Mouse (Mus musculus) cerebellum, adult 9-11 months (tissue): ENCODE measurements around the gene Colgalt1.

Experiments
- DNase-seq: peaks from one replicate; pipeline ENCODE4 v3.0.0; 2022

The Colgalt1 gene

DNA sequence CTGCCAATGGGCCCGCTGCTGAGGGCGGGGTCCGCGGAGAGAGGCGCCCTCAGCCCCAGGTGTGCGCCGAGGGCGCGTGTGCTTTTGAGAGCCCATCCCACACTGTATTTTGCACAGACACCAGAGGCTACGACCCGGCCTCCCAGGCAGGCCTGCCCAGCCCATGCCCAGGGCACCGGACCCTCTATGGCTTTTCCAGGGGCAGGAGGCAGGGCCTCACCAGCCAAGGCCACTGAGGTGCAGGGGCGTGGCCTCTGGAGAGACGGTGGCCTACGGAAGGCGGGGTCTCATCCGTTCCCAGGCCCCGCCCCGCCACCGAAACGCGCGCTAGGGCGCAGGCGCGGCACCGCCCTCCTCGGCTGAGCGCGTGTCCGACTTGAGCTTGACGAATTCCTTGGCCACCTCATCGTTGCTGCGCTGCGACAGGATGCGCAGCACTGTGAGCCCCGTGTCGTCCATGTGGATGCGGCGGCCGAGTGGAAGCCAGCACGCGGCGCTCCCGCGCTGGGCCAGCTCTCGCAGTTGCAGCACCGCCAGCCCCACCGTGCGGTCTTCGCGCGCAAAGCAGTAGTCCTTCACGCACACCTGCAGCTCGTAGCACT, 18.4 kb downstream of the Colgalt1 start:
- DNase-seq = peak; percentile 91

DNA sequence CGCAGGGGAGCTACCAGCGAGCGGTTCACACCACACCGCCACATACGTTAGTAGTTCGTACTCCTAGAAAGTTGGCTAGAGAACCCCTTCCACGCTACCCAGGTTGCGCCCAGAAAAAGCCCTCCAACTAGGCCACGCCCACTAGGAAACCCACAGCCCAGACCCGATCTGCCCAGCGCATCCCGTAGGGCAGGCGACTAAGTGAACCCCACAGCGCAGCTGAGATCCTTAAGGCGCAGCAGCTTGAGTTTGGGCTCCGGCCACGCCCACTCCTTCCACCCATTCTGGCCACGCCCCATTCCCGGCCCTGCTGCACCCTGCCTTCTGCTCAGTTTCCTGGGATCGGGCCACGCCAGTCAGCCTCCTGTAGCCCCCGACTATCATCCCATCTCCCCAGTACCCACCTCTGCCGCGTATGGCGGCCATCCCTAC, 19.0 kb downstream of the Colgalt1 start:
- DNase-seq = peak; percentile 72

DNA sequence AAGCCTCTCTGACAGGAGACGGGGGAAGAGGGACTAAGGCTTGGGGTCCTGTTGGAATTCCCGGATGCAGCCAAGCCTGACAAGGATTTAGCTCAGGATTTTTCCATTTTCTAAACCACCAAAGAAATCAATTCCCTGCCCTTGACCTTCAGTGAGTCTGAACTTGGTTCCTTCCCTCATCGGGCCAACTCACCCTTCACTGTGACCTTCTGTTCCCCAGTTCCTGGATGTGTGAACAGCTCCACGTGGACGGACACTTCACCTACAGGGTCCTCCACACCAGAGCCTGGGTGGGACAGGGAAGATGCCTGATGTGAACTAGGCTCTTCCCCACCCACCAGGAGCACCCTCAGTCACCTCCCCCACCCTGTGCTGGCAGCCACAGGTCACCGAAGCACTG, 20.0 kb downstream of the Colgalt1 start:
- DNase-seq = no peak

DNA sequence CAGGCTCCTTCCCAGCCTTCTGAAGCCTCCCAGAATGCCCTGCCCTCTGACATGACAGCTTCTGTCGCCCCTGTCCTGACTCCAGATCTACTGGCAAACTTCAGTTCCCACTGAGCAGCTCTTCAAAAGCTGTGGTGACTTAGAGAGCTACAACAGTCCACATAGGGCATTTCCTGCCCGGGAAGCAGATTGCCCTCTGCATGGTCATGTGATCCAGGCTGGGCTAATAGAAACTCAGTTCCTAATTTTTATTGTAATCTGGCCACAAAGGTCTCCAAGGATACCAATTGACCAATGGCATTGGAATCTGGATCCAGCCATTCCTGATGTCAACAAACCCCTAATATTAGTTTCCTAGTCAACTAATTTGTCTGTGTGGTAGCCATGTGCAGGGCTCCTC, 21.1 kb downstream of the Colgalt1 start:
- no peak for DNase-seq

DNA sequence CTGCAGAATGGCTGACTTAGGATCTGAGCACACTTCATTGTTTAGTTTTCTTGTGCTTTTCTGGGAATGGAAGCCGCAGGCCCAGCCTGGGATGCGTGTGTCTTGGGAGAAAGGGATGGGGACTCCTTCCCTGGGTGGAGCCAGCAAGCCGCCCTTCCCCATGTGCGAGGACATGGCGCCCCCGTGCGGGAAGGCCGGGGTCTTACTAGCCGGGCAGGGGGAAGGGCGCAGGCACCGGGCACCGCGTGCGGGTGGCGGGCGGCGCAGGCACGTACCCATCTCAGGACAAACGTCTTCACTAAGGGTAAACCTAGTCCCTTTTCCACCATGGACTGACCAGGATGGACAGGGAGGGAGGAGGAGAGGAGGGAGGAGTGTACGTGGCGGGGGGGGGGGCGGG, 22.4 kb downstream of the Colgalt1 start:
- DNase-seq = no peak

DNA sequence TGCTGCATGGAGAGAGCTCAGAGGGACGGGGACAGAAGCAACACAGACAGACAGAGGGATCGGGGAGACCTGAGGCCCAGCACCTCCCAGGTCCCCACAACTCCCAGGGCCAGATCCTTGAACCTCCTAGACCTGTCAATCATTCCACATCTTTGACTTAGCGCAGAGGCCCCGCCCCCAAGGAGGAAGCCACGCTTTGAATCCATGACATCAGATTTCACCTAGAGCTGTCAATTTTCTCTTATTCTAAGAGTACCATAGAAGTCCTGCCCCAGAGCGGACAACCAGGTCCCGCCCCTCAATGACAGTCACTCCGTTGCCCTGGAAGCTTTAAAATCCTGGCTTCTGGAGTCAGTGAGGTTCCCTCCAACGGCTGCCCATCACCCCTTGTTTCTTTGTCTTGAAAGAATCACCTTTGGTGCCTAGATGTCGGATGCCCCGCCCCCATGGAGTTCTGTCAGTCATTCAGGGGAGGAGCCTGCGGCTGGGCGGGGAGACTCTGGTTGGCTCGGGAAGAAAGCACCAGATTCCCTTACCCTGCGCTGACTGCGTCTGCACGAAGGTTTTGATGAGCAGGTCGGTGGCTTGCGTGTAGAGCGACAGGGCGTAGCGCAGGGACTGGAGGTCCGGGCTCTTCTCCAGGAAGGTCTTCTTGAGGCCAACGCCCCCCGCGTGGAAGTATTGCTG, 23.3 kb downstream of the Colgalt1 start:
- peak; percentile 57 for DNase-seq

DNA sequence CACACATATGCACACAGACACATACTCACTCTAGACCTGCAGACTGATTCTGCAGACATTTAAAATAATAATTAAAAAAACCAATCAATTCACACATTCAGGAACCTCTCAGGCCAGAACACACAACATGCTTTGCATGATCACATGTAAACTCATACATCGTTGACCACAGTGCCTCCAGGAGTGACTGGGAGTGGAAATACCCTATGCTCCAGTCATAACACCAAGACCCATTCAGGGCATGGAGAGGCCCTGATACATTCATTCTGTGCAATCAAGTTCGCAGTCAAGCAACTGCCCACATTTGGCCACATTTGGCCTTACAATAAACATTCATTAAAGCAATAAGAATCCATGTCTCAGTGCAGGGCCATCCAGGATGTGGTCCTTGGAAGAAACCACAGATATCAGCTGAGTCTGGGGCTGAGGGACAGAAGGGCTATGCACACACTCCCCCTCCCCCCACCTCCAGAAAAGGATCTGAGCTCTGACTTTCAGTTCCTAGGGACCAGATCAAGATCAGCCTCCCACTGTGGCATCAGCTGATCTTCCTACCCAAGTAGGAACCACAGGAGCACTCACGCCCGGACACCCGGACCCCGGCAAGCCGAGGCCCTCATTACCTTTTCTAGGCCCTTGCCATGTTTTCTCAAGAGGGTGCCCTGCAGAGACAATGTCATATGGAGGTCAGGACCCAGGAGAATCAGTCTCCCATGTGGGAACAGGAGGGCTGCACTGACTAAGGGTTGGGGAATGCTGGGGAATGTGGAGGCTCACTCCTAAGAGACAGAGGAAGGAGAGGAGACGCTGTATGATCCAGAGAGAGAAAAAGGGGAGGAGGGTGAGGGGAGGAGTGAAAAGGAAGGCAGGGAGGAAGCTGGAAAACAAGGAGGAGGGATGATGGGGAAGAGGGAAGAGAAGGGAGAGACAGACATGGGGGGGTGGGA, 26.6 kb downstream of the Colgalt1 start:
- DNase-seq = no peak

DNA sequence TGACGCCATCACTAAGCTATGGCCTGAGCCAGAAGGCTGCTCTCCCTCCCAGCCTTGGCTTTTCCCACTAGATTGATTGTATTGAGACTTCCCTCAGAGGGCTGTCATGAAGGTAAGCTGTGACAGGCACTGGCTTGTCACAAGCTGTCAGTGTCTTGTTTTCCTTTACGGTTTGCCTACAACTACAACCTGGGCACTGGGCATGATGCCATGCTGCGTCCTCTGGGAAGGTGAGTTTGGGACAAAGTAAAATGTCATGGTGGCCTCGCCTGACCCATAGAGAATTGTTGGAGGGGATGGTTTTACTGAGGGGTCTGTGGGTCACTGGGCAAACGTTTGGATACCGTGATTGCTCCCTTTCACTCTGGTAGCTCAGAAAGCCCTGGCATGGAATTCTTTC, 27.5 kb downstream of the Colgalt1 start:
- no peak for DNase-seq

DNA sequence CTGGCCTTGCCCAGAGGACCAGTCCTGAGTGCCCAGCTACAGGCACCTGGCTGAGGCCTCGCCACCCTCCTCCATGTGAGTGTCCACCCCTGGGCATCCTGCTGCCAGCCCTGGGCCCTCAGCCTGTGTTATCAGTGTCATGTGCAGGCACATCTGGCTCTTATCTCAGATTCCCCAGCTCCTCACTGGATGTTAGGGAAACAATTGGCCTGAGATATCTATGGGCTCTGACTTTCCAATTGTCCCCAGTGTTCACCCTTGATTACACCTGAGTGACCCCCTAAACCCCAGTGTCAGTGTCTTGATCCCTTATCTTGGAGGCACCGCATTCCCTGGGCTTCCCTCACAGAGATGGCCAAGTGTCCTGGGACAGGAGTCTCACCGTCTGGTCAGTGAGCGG, 28.5 kb downstream of the Colgalt1 start:
- no peak for DNase-seq

DNA sequence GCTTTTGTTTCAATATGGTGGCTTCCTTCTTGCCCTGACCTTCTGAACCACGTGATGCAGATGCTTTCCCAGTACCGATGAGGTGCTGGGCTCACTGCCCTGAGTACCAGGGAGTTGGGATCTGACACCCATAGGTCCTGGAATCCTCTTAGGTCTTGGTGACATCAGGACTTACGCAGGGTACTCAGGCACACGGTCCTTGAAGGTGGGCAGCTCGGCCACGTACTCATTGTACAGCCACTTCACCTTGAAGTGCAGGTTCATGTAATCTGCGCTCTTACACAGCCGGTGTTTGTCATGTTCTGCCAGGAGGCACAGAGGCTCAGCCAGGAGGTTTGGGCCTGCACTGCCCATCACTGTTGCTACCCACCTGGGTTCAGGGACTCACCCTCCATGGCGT, 34.7 kb downstream of the Colgalt1 start:
- no peak for DNase-seq

DNA sequence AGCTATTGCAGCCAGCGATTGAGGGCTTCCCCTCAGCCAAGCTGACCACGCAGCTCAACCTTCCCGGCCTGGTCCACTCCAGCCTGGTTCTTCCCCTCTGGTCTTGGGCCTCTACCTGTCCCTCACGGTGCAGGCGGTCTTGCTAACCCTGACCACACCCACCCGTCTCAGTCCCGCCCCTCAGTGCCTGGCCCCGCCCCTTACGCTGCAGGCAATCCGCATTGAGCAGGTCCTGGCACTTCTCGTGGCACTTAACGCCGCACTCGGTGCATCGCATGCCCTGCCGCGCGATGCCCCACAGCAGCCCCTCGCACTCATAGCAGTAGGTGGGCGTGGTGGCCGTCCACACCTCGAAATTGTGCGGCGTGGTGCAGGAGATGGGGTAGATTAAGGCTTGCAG, 43.8 kb downstream of the Colgalt1 start:
- no peak for DNase-seq

DNA sequence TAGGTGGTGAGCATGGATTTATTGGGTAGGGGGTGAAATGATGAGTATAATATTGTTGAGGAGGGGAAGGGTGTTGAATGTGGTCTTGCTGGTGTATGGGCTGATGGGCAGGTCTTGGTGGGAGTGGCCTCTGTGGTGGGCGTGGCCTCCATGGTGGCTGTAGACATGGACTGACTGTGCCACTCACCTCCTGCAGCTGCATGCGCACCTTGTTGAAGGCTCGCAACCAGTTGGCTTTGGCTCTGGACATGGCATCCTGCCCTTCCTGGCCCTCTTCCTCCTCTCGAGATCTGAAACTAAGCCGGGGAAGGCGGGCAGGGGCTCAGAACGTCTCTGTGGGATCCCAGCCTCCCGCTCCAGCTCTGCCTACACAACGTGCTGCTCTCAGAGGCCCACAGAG, 47.0 kb downstream of the Colgalt1 start:
- DNase-seq = peak; percentile 54

DNA sequence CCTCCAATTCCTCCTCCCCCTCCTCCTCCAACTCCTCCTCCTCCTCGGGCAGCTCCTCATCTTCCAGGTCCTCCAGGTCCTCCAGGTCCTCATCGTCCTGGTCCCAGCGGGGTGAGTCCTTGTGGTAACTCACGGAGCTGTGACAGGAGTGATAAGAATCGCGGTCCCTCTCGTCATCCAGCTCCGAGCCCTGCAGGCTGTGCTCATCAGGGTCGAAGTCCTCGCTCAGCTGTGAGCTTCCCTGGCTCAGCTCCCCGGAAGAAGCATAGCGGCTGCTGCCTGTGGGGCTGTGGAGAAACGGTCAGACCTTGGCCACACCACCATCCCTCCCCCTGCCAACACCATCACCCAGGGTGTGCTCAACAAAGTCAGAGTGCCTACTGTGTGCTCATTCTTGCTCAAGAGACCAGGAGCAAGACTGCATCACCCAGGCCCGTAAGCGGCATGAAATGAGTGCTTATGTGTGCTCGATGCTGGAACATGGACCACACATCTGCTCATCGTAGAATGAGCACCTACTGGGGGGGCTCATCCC, 47.8 kb downstream of the Colgalt1 start:
- peak; percentile 34 for DNase-seq

DNA sequence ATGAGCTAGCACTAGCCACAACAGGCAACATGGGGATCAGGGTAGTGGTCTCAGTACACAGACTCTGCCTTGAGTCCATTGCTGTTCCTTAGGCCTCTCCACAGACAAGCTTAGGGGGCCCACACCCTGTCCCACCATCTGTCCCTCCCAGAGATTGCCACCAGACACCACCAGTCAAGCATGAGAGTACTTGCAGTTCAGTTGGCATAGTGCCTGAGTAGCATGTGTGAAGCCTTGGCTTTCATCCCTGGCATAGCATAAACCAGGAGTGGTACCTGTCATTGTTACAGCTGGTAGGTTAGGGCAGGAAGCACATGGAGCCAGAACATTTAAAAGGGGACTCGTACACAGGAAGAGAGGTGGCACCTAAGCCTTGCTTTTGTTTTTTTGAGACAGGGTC, 49.0 kb downstream of the Colgalt1 start:
- peak; percentile 82 for DNase-seq

DNA sequence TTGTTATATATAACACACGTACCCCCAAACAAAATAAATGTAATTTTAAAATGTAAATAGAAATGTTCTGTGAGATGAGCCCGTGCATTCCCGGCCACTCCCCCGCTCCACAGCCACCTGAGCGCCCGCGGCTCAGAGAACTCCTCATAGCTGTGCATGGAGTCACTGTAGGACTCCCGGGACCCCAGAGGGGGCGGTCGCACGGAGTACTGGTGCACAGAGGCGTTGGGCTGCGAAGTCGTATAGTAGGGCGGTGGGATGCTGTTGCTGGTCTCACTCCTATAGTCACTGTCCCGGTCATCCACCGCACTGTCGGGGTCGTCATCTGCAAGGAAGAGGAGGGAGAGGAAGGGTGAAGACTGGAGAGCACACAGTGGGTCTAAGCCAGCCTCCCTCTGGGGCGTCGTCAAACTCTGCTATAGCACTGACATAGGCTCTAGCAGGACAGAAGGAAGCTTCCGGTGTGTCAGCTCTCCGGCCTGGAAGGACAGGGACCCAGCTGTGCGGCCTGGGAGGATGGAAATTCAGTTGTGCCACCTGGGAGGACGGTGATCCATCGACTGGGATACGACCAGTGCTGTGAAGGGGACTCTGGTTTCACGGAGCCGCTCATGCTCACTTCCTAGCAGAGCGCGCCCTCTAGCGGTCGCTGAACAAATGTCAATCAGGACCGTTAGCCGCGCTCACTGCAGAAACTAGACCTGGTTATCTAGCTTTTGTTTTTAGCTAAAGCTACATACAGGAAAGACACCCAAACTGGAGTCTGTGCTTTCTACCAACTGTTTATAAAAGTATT, 49.7 kb downstream of the Colgalt1 start:
- DNase-seq = peak; percentile 86

DNA sequence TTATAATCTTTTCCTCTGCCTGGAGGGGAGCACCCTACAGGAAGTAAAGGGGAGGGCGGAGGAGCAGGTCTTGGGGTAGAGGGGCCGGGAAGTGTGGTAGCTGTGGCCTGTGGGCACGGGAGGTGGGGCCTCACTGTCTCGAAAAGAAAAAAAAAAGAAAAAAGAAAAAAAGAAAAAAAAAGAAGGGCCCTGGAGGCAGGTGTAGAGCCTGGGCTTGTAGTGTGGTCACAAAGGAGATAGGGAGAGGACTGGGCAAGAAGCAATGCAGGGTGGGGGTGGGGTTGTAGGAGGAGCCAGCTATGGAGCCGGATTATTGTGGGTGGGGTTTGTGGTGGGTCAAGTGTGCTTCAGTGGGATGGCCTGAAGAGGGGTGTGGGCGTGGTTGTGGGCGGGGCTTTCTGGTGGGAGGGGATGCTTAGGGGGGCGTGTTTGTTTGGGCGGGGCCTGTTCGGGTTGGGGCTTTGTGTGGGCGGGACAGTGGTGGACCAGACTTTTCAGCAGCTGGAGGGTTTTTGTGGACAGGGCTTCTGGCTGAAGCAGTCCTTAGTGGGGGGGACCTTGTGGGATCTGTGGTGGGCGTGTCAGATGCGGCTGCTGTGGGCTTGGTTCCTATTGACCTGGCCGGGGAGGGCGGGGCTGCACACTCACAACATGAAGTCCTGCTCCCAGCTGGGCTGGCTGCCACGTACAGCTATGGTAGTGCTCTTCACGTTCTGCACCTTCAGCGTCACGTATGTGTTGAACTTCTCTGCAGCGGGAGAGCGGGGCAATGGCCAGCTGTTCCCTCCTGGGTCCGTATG, 54.7 kb downstream of the Colgalt1 start:
- DNase-seq = peak; percentile 65

DNA sequence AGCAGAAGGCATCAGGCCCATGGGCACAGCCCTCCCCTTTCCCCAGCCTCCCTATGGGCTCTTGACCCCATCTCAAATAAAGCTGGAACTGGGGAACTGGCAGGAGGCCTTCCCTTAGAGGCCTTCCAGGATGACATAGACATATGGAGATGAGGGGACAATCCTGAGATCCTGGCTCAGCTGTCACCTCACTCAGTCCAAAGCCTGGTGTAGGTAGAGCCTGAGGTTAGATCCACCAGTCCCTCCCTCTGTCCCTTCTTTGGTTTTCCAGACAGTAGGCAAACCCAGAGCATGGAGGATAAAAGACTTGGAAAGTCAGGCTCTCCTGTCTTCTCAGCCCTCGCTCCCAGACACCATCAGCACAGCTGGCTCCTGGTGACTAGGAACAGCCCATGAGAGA, 56.1 kb downstream of the Colgalt1 start:
- peak; percentile 51 for DNase-seq

DNA sequence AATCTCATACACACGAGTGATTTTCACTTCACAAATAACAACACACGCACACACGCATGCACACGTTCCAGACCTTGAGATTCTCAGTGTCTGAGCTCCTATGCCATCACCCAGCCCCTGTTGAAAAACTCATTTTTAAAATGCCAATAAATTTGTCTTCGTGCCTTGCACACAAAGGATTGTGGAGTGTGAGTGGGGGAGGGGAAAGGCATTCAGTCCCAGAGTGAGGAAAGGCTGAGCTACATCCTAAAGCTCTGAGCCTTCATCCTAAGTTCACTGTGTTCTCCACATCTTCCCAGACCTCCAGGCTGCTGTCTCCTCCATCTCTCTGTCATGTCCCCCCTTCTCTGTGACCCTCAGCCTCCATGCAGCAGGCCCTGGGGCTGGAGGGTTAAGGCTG, 56.5 kb downstream of the Colgalt1 start:
- peak; percentile 43 for DNase-seq

DNA sequence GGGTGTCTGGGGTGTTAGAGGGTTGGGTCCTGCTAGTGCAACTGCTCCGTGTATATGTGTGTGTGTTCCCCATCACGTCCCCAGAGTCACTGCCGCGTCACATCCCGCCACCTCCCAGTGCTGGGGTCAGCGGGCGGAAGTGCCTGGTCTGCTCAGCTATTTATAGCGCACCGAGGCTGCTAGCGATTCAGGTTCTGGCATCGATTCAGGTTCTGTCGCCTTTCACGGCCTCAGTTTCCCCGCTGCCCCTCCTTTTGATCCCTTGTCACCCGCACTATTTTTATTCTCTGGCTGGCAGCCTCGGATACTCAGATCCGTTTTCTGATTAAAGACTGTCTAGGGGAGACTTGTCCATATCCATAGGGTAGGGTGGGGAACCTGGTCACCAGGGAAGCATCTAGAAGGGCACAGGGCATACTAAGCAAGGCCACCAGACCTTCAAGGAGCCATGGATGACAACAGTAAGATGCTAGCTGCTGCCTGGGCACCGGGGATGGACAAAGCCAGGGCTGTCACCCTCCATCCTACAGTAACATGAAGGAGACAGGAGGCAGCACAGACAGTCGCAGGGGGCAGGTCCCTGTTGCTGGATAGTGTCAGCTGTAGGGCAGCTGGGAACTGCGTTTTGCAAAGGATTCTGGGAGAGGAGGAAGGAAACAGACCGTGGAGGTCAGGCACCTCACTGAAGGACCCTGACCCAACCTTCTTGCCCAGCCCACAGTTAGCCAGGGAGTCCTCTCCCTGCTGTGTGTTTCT, 57.6 kb downstream of the Colgalt1 start:
- DNase-seq = peak; percentile 74

DNA sequence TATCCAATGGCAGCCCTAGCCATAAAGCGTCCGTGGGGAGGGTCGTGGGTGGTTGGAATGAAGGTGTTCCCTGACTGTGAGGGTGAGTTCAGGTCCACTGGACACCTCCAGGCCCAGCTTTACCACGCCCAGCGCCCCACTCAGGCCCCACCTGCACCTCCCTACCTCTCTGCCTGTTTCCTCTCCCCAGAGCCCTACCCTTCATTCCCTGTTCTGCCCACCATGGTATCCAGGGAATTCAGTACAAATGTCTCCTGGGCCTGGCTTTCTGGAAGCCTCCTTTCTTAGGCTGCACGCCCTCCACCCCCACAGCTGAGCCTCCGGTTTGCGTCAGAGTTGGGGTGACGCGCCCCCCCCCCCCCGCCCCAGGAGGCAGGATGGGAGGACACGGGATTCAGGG, 59.4 kb downstream of the Colgalt1 start:
- DNase-seq = peak; percentile 72
